Mouse (Mus musculus): Measurements from ENCODE around the gene Tas1r3.

Gene Tas1r3

DNA sequence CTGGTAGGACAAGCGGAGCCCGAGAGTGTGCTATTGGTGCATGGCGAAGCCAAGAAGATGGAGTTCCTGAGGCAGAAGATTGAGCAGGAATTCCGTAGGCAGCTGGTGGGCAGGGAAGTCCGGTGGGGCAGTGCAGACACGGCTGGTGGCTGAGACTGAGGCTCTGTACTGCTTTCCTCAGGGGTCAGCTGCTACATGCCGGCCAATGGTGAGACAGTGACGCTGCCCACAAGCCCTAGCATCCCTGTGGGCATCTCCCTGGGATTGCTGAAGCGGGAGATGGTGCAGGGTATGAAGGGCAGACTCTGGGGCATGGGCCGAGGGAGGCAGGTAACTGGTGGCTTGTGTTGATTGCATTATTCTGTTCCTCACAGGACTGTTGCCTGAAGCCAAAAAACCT, 24.5 kb upstream of the Tas1r3 start:
- no peak for DNase-seq (ENCODE audit: low read depth, low spot score)

DNA sequence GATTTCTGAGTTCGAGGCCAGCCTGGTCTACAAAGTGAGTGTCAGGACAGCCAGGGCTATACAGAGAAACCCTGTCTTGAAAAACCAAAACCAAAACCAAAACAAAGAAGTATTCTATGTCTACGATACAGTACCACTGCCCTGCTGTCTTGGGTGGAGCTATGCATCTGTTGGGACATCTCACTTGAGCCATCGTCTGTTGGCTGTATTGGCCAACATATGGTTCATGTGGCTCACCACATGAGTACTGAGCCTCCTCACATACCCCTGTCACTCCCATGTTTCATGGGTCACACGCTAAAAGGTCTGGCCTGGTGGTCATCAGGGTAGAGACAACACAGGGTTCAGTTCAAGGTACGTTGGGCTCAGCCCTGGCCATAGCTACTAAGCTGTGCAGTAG, 23.2 kb upstream of the Tas1r3 start:
- DNase-seq (ENCODE audit: low read depth, low spot score), result no peak

GRCm38 (mm10) chr4:155883587-155883986, 20.4 kb upstream of the Tas1r3 start:
- DNase-seq (ENCODE audit: low read depth, low spot score), result no peak

- no peak for DNase-seq (ENCODE audit: low read depth, low spot score)
Observed at GRCm38 (mm10) chr4:155871404-155871803, 8.2 kb upstream of the Tas1r3 start.

DNA sequence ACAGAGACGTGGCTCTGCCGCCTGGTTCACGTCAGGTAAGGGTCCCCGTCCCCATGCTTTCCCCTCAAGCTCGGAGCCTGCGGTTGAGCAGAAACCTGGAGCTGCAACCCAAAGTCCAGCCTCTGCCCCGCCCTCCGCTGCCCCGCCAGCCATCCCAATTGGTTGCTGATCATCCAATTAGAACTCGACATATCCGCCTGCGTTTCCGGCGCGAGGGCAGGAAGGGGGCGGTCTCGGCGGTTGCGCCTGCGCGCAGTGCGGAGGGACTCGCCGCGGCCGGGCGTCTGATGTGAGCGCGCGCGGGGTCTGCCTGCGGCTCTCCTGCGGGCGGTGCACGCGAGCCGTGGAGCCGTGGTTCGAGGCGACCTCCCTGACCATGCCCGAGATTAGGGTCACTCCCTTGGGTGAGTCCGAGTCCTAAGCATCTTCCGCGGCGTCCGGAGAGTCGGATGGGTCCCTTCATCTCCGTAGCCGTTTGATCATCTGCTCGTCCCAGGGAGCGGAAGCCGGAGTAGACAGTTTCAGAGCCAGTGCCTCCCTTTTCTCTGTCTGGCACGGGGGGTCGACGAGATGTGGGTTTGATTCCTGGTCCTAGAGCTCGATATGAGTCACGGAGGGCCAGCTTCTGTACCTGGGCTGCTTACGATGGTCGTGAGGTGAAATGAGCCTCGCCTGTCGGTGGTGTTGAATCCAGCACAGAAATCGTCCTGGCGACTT, 6.3 kb upstream of the Tas1r3 start, which contains the start of the genes Cptp and Ints11:
Gene Cptp, minus strand, starts transcription at position 124 of the 717 bp plus-strand sequence.
Gene Ints11, plus strand, starts transcription at position 230 of the 717 bp plus-strand sequence.
- peak; percentile 93 for DNase-seq (ENCODE audit: low read depth, low spot score)

- no peak for DNase-seq (ENCODE audit: low read depth, low spot score)
Observed at GRCm38 (mm10) chr4:155868614-155869298, 5.6 kb upstream of the Tas1r3 start.

GRCm38 (mm10) chr4:155861787-155862186, 1.4 kb downstream of the Tas1r3 start:
- DNase-seq (ENCODE audit: low read depth, low spot score), result no peak

GRCm38 (mm10) chr4:155859318-155859717, 3.8 kb downstream of the Tas1r3 start:
- peak; percentile 82 for DNase-seq (ENCODE audit: low read depth, low spot score)

GRCm38 (mm10) chr4:155856881-155857280, 6.3 kb downstream of the Tas1r3 start:
- DNase-seq (ENCODE audit: low read depth, low spot score), result no peak

DNA sequence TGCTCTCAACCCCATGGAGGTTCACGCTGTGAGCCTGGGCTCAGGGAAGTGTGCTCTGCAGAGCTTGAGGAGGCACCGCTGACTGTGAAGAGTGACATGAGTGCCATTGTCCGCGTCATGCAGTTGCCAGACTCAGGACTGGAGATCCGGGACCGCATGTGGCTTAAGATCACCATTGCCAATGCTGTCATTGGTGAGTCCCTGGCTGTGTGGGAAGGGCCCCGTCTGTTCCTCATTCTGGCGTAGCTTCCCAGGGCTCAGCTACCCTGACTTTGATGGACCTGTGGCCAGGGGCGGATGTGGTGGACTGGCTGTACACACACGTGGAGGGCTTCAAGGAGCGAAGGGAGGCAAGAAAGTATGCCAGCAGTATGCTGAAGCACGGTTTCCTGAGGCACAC, 7.1 kb downstream of the Tas1r3 start:
- DNase-seq (ENCODE audit: low read depth, low spot score), result no peak

DNA sequence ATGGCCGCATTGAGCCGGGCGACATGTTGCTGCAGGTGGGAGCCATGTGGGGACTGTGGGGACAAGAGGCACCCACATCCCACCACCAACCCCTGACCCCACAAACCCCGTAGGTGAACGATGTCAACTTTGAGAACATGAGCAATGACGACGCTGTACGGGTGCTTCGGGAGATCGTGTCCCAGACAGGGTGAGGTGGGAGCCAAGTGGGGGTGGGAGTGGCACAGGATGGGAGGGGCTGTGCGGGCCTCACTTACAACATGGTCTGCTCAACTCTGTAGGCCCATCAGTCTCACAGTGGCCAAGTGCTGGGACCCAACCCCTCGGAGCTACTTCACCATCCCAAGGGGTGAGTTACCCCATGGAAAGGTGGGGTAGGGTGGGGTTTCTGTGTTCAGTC, 8.2 kb downstream of the Tas1r3 start:
- DNase-seq (ENCODE audit: low read depth, low spot score), result no peak

GRCm38 (mm10) chr4:155853421-155853820, 9.7 kb downstream of the Tas1r3 start:
- DNase-seq (ENCODE audit: low read depth, low spot score), result no peak

DNA sequence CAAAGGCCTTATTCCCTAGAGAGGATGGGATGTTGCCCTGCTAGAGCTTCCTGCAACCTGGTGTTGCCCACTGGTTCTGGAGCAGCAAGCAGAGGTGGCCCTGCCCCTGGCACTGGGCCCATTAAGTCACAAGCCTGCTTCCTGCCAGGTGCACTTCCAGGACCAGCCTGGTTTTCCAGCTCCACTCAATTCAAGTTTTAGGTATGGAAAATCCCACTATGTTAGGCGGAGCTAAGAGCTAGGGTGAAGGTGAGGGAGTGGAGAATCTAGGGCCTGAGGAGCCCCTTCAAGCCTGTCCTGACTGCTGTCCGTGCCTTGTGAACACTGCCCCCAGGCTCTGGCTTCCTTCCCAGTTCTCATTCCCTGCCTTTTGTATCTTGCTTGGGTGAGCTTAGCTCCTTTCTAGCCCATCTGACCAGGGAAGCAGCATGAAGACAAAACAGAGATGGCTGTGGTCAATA, 11.2 kb downstream of the Tas1r3 start:
- DNase-seq (ENCODE audit: low read depth, low spot score), result no peak

- DNase-seq (ENCODE audit: low read depth, low spot score), result no peak
Observed at GRCm38 (mm10) chr4:155851368-155851767, 11.8 kb downstream of the Tas1r3 start.

DNA sequence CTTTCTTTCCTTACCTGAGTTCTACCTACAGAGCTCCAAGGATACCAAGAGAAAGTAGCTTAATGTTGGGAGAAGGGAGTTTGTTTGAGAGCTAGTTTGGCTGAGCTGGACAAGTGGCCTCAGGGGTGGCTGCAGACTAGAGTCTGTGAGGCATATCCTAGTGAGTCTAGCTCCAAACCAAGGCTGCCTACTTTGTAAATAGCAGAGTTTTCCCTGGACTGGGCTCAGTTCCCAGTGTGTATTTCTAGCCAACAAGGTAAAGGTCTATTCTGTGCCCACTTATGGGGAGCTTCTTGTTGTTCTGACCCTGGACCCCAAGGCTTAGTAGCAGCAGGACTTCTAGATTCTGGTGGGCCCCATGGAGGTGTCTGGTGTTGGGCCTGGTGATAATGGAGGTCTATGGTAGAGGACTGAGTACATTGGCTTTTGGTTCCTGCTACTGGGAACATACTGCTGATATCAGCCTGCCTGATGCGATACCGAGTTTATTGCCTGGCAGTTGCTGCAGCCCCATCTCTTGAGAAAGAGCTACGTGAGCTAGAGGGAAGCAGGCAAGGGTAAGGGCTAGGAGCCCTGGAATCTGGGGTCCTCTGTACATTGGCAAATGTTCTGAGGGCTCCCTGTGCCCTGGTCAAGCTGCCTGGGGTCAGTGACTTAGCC, 13.2 kb downstream of the Tas1r3 start:
- no peak for DNase-seq (ENCODE audit: low read depth, low spot score)

DNA sequence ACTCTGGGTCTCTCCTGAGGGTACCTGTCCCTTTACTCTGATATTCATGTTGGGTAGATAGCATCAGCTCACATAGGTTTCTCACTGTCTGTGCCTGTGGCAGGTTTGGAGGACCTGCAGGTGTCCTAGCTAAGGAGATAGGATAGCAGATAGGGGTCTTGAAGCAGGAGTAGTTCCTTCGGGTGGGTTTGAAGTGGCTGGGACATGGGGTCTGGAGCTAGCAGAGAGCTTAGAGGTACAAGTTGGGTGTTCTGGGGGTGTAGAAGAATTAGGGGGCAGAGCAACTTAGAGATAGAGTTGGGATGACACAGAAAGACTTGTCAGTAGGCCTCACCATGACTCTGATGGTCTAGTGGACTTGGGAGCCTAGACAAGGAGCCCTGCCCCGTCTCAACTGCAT, 13.8 kb downstream of the Tas1r3 start:
- DNase-seq (ENCODE audit: low read depth, low spot score), result no peak

DNA sequence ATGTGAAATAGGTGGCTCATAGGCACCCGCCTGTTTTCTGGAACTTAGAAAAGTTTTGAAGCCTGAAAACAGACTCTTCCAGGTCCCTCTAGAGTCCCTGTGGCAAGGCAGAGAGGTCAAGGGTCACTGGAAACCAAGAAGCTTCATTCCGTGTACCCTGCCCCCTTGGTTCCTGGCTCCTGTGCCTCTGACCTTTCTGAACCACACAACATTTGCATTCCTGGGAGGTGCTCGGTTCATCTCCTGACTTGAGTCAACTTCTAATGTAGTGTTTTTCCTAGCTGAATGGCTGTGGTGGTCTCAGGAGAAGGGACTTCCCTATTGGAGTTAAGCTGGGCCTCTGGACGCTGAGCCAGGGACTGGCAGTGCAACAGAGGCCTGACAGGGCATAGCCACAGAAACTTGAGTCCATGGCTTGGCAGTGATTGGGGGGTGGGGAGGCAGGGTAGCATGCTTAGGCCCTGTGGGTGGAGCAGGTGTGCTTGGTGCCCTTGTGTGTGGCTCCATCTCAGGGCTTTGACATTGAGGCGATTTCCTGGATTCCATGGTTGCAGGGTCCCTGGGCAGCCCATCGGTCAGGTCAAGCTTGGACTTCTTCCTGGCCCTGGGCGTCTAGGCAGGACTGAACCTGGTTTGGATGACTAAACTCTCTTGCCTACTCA, 14.6 kb downstream of the Tas1r3 start:
- DNase-seq (ENCODE audit: low read depth, low spot score), result no peak

- DNase-seq (ENCODE audit: low read depth, low spot score), result no peak
Observed at GRCm38 (mm10) chr4:155847591-155848352, 15.4 kb downstream of the Tas1r3 start.

DNA sequence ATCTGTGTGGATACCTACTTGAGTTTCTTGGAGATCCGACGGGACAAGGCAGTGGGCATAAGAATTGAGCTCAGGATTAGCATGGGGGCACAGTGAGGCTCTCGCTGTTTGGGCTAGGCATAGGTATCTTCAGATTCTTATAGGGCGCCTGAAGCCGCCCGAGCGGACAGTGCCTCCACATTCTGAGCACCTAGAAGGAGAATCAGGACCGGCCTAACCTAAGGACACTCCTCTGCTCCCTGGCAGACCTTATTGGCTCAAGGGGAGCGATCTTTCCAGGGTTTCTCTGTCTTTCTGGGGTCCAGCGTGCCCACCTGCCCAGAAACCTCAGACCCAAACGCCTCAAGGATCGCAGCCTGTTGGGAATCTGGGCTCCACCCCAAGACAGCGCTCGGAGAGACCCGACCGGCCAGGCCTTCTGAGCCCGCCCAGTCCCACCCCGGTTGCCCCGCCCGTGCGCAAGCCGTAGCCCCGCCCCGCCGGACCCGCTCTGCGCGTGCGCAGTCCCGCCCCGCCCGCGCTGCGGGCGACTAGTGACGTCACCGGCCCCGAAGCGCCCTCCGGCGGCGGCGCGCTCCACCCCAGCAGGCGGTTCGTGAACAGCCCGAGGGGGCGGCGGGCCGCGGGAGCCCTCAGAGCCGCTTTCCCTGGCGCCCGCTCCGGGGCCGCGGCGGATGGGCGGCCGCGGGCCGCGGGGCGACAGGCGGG, 16.1 kb downstream of the Tas1r3 start, which contains the start of gene Dvl1:
Gene Dvl1, plus strand, starts transcription at position 532 of the 708 bp plus-strand sequence.
- peak; percentile 91 for DNase-seq (ENCODE audit: low read depth, low spot score)

GRCm38 (mm10) chr4:155843231-155843630, 19.9 kb downstream of the Tas1r3 start:
- DNase-seq (ENCODE audit: low read depth, low spot score), result no peak
